Mouse (Mus musculus) heart, embryonic 13.5 days (tissue): Measurements from ENCODE around the gene 1700092M07Rik. TPM values are rescaled to one million over a fixed set of nuclear protein-coding genes. Genes with fewer than 3 reads are reported as not detected.

ENCODE experiments used
- ATAC-seq: fragments of 200-750 bp; cut with Nextera tagmentation; 2 replicates; pipeline ENCODE4 v1.8.0; 2017; ENCODE audit warnings: moderate TSS enrichment; ENCODE audit not compliant: insufficient number of reproducible peaks, low FRiP score, low TSS enrichment; ENCODE audit errors: extremely low read depth
- H3K27ac ChIP-seq: fragments of 300-500 bp; sonication (generic); replicated peaks from 2 replicates; pipeline ENCODE4 v1.5.1; 2015; ENCODE audit warnings: moderate library complexity, mild to moderate bottlenecking, inconsistent platforms
- H3K27me3 ChIP-seq: fragments of 300-500 bp; sonication (generic); replicated peaks from 2 replicates; pipeline ENCODE4 v1.6.1; 2015; ENCODE audit warnings: mild to moderate bottlenecking, inconsistent platforms
- H3K36me3 ChIP-seq: fragments of 300-500 bp; sonication (generic); 2 replicates; pipeline ENCODE4 v1.6.1; 2015; ENCODE audit warnings: mild to moderate bottlenecking, inconsistent platforms
- H3K4me1 ChIP-seq: fragments of 300-500 bp; sonication (generic); 2 replicates; pipeline ENCODE4 v1.6.1; 2015; ENCODE audit warnings: inconsistent platforms
- H3K4me2 ChIP-seq: fragments of 300-500 bp; sonication (generic); 2 replicates; pipeline ENCODE4 v1.6.1; 2015; ENCODE audit warnings: inconsistent platforms, mild to moderate bottlenecking, moderate library complexity
- H3K4me3 ChIP-seq: fragments of 300-500 bp; sonication (generic); 2 replicates; pipeline ENCODE4 v1.5.1; 2015; ENCODE audit warnings: moderate library complexity, mild to moderate bottlenecking, inconsistent platforms
- H3K9ac ChIP-seq: fragments of 300-500 bp; sonication (generic); 2 replicates; pipeline ENCODE4 v1.6.1; 2015; ENCODE audit warnings: inconsistent platforms, mild to moderate bottlenecking, moderate library complexity
- H3K9me3 ChIP-seq: fragments of 300-500 bp; sonication (generic); 2 replicates; pipeline ENCODE4 v1.6.1; 2016; ENCODE audit warnings: inconsistent platforms
- WGBS: fragments of 180-500 bp; shearing (Covaris S2); methylation state at CpG from one replicate; pipeline ENCODE4 v1.1.7; 2015; ENCODE audit warnings: mixed read lengths; 5-methylcytosine and 5-hydroxymethylcytosine counted together
- polyA plus RNA-seq: library from polyadenylated mRNA; unstranded; fragments of >200 nt; fragmentation: Nextera tagmentation; extraction: Ambion mirVana; gene quantifications from 2 replicates; pipeline ENCODE4 v1.2.1, GENCODE M21; 2015

1700092M07Rik gene
- polyA plus RNA-seq, 1 experiment from 2014 or later, result 1.3 TPM

- H3K27me3 ChIP-seq, result no peaks in the 10 kb centered on the region
- 50% methylated on average over 3 of the region's 3 CpGs for WGBS
- peak overlapping the region; percentile 73 for H3K4me3 ChIP-seq
- H3K36me3 ChIP-seq, result peaks cover 53% of the 10 kb centered on the region
- peak overlapping the region; percentile 89; the same call in 1 of the 2 replicates for H3K9ac ChIP-seq
- H3K27ac ChIP-seq, result no peak overlapping the region
- peaks cover 35% of the 10 kb centered on the region for H3K4me1 ChIP-seq
- ATAC-seq, result no peak
- H3K9me3 ChIP-seq, result no peaks in the 10 kb centered on the region
- H3K4me2 ChIP-seq, result peak overlapping the region; percentile 87
Measured at GRCm38 (mm10) chr19:8755652-8756051, 15.1 kb downstream of the 1700092M07Rik start.

GRCm38 (mm10) chr19:8756635-8757387 is 16.3 kb downstream of the 1700092M07Rik start, which contains the start of gene Nxf1:
Gene Nxf1, plus strand, starts transcription at chr19:8757073.
- peak; percentile 94 for ATAC-seq
- Histone ChIP-seq H3K36me3 (peaks cover 41% of the 10 kb centered on the region), H3K9ac (peak within 1 kb of the TSS; percentile 89), H3K4me1 (peaks cover 35% of the 10 kb centered on the region), H3K27me3 (no peaks in the 10 kb centered on the region), H3K9me3 (no peaks in the 10 kb centered on the region), H3K4me3 (peak within 1 kb of the TSS; percentile 73), H3K27ac (peak within 1 kb of the TSS; percentile 89), H3K4me2 (peak within 1 kb of the TSS; percentile 87)
- under 1% methylated on average over 74 of the region's 75 CpGs for WGBS

GRCm38 (mm10) chr19:8757471-8757998 is 17.0 kb downstream of the 1700092M07Rik start:
- Histone ChIP-seq H3K4me3 (peak overlapping the region; percentile 73), H3K4me2 (peak overlapping the region; percentile 87), H3K4me1 (peaks cover 35% of the 10 kb centered on the region), H3K27me3 (no peaks in the 10 kb centered on the region), H3K36me3 (peaks cover 39% of the 10 kb centered on the region), H3K9ac (peak overlapping the region; percentile 89), H3K9me3 (no peaks in the 10 kb centered on the region), H3K27ac (peak overlapping the region; percentile 89)
- no peak for ATAC-seq
- 3% methylated on average over 14 of the region's 14 CpGs for WGBS

GRCm38 (mm10) chr19:8758899-8759298 is 18.4 kb downstream of the 1700092M07Rik start:
- Histone ChIP-seq H3K27ac (no peak overlapping the region), H3K36me3 (peaks cover 39% of the 10 kb centered on the region), H3K27me3 (no peaks in the 10 kb centered on the region), H3K4me3 (peak overlapping the region; percentile 73), H3K4me1 (peaks cover 35% of the 10 kb centered on the region), H3K4me2 (peak overlapping the region; percentile 87), H3K9me3 (no peaks in the 10 kb centered on the region), H3K9ac (0 out of 2 replicates have a peak overlapping the region, but pooled peaks have one; percentile 89)
- ATAC-seq, result no peak
- WGBS, result 70% methylated on average over 2 of the region's 2 CpGs

- Histone ChIP-seq H3K36me3 (peaks cover 41% of the 10 kb centered on the region), H3K27me3 (no peaks in the 10 kb centered on the region), H3K4me1 (peaks cover 26% of the 10 kb centered on the region), H3K27ac (no peak overlapping the region), H3K4me2 (no peak overlapping the region), H3K9me3 (0 out of 2 replicates have a peak, but pooled peaks cover 4% of the 10 kb centered on the region), H3K4me3 (no peak overlapping the region), H3K9ac (no peak overlapping the region)
- no peak for ATAC-seq
- WGBS, result 90% methylated on average over 2 of the region's 2 CpGs
Measured at GRCm38 (mm10) chr19:8760757-8761156, 20.2 kb downstream of the 1700092M07Rik start.

GRCm38 (mm10) chr19:8763276-8763675 is 22.8 kb downstream of the 1700092M07Rik start:
- Histone ChIP-seq H3K9ac (no peak overlapping the region), H3K4me1 (peaks cover 10% of the 10 kb centered on the region), H3K36me3 (peaks cover 63% of the 10 kb centered on the region), H3K27ac (no peak overlapping the region), H3K4me2 (no peak overlapping the region), H3K9me3 (0 out of 2 replicates have a peak, but pooled peaks cover 4% of the 10 kb centered on the region), H3K4me3 (no peak overlapping the region), H3K27me3 (no peaks in the 10 kb centered on the region)
- no peak for ATAC-seq
- 75% methylated on average over 4 of the region's 4 CpGs for WGBS

- no peaks in the 10 kb centered on the region for H3K27me3 ChIP-seq
- peaks cover 5% of the 10 kb centered on the region for H3K4me1 ChIP-seq
- no peak for ATAC-seq
- H3K36me3 ChIP-seq, result peaks cover 86% of the 10 kb centered on the region
- 0 out of 2 replicates have a peak, but pooled peaks cover 4% of the 10 kb centered on the region for H3K9me3 ChIP-seq
- no peak overlapping the region for H3K27ac ChIP-seq
- no peak overlapping the region for H3K9ac ChIP-seq
- no peak overlapping the region for H3K4me3 ChIP-seq
- no peak overlapping the region for H3K4me2 ChIP-seq
- 92% methylated on average over 9 of the region's 9 CpGs for WGBS
Measured at GRCm38 (mm10) chr19:8765562-8765961, 25.0 kb downstream of the 1700092M07Rik start.

- peak within 1 kb of the TSS; percentile 91 for H3K27ac ChIP-seq
- H3K9me3 ChIP-seq, result no peaks in the 10 kb centered on the region
- H3K4me3 ChIP-seq, result peak within 1 kb of the TSS; percentile 93
- H3K4me2 ChIP-seq, result peak within 1 kb of the TSS; percentile 87
- 15% methylated on average over 29 of the region's 29 CpGs for WGBS
- no peaks in the 10 kb centered on the region for H3K27me3 ChIP-seq
- peaks cover 73% of the 10 kb centered on the region for H3K36me3 ChIP-seq
- H3K4me1 ChIP-seq, result peaks cover 37% of the 10 kb centered on the region
- peak within 1 kb of the TSS; percentile 96 for H3K9ac ChIP-seq
- no peak for ATAC-seq
Measured at GRCm38 (mm10) chr19:8770567-8771270, 30.2 kb downstream of the 1700092M07Rik start, which contains the start of gene Tmem223. Gene Tmem223, plus strand, starts transcription at chr19:8770996.

- peak overlapping the region; percentile 83 for H3K4me3 ChIP-seq
- no peak for ATAC-seq
- peaks cover 38% of the 10 kb centered on the region for H3K4me1 ChIP-seq
- H3K9ac ChIP-seq, result peak overlapping the region; percentile 93
- WGBS, result 56% methylated on average over 5 of the region's 5 CpGs
- H3K9me3 ChIP-seq, result no peaks in the 10 kb centered on the region
- H3K4me2 ChIP-seq, result peak overlapping the region; percentile 92
- no peaks in the 10 kb centered on the region for H3K27me3 ChIP-seq
- peaks cover 67% of the 10 kb centered on the region for H3K36me3 ChIP-seq
- peak overlapping the region; percentile 98 for H3K27ac ChIP-seq
Measured at GRCm38 (mm10) chr19:8772996-8773395, 32.5 kb downstream of the 1700092M07Rik start.

GRCm38 (mm10) chr19:8773409-8773808 is 32.9 kb downstream of the 1700092M07Rik start:
- H3K4me1 ChIP-seq, result peaks cover 38% of the 10 kb centered on the region
- H3K27ac ChIP-seq, result peak overlapping the region; percentile 98
- H3K9me3 ChIP-seq, result no peaks in the 10 kb centered on the region
- H3K9ac ChIP-seq, result peak overlapping the region; percentile 93
- H3K4me2 ChIP-seq, result peak overlapping the region; percentile 92
- H3K36me3 ChIP-seq, result peaks cover 67% of the 10 kb centered on the region
- WGBS, result 45% methylated on average over 6 of the region's 6 CpGs
- peak overlapping the region; percentile 83 for H3K4me3 ChIP-seq
- no peaks in the 10 kb centered on the region for H3K27me3 ChIP-seq
- ATAC-seq, result no peak
